Mouse (Mus musculus) cerebellum, adult 18-20 months (tissue): ENCODE results near the gene Abhd2.
A peak's percentile ranks its signal among the peaks of the same experiment; 100 is the strongest.
"Not testable (repeated sequence)": the region's sequence is repeated elsewhere in the genome, so short reads cannot be mapped to it uniquely, and the experiment has no call there.

Experiments
- DNase-seq, 2 experiments: peaks; one replicate each; pipeline ENCODE4 v3.0.0; 2021

Gene Abhd2

DNA sequence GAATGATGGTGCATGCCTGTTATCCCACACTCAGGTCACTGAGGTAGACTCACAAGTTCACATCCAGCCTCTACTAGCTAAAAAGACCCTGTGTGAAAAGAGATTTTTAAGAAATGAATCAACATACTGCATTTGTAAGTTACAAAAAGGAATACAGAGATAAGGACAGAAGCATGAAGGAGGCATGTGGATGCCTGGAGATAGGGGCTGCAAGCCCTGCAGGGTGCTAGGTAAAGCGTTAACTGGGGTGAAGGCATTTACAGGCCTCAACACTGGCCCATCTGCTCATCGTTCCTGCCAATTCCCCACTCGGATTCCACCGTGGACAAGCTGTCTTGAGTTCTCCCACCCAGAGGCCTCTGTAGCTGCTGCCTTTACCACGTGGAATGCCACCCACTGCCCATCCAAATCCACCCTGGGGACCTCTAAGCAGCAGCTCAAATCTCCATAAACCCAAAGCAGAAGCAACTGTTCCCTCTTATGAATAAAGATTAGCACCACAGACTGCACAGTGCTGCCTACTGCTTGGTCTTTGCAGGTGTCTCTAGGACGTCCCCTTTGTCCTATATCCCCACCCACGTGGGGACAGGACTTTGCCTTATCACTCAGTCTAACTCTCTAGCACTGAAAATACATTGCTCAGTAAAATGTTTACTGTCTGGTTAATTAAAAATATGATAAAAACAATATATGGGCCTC, 5.2 kb upstream of the Abhd2 start:
- no peak for DNase-seq

DNA sequence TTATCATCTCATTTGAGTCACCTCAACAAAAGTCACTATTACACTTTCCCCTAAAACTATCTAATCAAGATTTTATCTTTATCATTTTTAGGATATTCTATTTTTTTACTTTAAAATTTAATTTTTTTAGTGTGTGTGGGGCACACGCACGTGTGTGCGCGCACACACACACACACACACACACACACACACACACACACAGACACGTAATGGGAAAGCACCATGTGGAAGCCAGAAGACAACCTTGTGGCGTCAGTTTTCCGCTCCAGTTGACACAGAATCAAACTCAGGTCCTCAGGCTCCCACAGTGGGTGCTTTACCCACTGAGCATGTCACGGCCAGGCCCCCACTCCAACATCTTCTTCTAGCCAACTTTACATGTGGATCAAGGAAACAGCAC, 4.1 kb upstream of the Abhd2 start:
- DNase-seq, result no peak

DNA sequence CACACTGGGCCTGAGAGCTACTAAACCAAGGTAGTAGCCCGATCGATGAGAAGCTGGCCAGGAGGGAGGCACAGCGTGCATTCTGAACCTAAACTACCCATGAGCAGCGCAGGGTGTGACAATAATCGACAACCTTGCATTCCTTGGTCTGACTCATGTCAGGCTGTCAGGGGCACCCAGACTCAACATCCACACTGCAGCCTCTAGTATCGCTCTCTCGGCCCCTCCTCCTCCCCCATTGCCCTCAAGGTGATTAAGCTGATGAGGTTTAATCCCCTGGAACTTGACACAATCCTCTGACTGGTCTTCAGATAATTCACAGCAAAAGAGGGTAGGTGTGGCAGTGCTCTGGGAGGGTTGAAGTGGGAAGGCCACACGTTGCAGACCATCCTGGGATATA, 3.6 kb upstream of the Abhd2 start:
- no peak for DNase-seq

DNA sequence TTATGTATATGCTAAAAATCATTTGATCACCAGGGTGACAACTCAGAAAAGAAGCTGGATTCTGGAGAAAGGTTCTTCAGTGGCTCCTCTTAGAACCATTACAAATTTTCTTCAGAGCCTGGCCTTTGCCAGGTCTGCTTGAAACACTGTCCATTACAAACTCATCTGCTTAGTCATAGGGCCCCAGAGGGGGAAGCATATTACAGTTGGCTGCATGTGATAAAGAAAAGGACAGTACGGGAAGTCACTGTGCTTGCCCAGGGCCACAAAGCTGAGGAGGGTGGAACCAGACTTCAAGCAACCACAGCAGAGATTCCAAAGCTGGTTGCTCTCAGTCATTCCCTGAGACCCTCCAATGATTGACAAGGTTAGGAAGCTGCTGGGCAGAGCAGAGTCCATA, 3.1 kb upstream of the Abhd2 start:
- DNase-seq, result no peak

DNA sequence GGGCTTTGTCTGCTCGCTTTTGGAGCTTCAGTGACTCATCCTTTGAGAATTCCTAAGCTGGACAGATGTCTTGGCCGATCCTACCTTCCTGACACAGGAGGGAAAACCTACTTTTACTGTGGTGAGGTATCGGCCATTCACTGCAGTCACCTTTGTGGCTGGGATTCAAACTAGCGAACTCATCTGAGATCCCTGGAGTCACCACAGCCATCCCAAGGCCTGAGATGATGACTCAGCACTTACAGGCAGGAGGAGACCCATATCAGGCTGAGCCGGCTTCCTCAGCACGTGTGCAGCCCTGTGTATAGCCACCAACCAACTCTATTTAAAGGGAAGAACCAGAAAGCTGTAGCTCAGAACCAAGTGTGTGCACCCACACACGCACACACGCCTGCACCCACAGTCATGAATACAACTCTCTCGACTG, 2.0 kb upstream of the Abhd2 start:
- no peak for DNase-seq

DNA sequence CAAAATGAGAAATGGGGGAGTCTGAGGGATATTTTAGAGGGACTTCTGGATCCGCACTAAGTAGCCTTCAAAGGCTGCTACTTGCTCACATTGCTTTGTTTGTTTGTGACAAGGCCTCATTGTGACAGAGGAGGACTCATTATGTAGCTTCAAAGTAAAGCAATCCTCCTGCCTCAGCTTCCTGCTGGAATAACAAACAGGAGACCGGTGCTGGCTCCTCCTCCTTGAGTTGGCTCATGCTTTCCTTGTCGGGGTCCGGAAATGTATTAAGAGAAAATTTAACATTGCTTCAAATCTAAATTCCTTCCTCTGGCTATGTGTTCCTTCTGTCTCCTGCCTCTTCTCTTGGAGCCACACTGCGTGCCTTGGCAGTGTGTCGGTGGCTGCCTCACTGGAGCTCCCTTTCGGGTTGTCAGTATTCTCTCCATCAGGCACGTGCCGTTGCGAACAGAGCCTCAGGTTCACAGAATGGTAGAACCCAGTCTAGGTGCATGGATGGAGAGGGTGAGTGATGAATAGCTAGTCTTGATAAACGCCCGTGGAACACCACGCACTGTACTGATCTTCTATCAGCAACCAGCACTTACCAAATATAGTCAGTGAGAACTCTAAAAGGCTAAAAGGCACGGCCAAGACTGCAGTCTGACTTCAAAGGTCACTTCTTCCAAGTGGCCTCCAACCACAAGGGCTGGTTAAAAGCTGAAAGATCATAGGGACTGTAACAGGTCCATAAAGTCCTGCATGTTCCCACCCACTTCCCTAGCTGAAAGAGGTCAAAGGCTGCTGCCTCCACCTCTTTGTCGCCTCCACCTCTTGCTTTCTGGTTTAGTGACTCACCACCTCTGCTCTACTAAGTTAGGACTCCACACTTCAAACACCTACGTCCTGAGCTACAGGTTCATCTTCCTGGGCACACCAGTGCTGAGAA, 874 bp upstream of the Abhd2 start:
- DNase-seq, result no peak

DNA sequence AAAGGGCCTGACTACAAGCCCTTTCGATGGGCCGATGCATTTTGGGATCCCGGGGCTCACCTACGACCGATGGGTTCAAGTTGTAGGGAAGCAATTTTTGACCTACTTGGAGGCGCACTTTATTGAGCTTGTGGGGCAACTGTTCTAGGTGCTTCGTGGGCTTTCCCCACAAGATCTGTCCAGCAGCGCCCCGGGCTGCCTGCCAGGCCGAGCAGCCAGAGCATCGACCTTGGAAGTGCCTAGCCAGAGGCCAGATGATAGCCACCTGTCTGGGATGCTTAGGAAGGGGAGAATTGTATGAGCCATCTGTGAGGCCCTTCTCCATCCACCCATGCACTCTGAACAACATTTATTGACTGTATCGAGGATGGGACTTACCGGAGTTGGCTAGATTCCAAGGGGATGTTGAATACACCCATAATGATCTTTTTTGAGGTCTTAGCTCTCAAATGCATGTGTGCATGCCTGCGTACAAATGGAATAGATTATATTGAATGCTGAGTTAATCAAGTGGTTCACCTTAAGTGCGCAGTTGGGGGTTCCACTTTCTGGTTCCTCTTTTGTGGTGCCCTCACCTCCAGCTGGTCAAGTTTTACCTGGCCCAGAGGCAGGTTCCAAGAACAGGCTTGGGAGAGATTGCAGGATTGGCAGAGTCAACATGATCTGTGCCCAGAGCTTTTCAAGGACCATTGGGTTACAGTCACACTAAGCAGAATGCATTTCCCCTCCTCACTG, 906 bp downstream of the Abhd2 start:
- DNase-seq, result peak; percentile 51 to 71

DNA sequence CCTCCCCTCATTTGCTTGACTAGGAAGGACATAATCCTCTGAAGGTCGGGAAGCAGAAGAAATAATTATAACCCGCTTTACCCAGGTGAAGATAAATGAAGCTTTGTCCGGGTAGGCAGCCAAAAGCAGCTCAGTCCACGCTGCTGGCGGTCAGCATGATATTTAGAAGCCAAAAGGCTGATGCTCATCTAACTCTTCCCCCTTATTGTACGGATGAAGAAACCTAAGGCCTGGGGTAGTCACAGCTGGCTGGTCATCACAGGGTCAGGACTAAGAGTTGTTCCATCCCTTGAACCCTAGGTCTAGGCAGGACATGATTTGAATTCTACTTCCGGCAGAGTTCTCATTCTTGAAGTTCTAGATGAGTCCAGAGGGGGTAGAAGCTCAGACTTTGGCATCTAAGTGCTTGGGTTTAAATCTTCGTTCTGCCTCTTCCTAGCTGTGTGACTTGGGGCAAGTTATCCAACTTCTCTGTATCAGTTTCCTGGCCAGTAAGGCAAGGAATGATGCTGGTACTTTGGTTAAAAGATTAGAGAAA, 1.5 kb downstream of the Abhd2 start:
- DNase-seq, result no peak

DNA sequence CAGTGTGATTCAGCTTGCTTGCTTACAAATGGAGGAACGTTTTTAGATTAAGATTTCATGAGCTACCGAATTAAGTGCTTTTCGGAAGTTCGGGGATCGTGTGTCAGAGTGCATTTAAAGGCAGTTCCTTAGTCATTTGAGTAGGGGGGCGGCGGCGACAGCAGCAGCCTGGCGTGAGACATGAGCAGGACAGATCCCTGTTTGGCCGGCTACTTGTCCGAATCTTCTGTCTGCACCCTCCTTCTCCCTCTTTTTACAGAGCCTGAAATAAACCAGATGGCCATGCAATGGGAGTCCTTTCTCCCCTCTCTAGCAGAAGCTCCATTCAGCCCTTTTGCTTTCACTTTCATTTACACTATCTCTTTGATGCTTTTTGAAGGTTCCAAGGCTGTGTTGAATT, 2.3 kb downstream of the Abhd2 start:
- no peak for DNase-seq

DNA sequence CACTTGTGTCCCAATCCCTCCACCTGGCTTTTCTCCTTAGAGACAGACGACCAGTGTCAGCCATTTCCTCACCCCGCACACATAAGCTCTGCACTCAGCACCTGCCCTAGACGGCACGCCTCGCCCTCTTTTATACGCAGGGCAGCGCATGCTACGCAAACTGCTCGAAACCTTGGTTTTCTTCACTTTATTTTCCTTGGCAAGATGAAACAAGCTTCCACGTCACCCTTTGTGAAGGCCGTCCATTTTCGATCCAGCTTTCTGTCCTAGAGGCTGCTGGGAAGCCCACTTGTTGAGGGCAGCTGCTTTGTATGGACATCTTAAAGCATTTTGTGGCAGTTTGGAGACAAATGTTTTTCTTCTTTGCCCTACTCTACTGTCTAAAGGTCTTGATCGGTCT, 5.4 kb downstream of the Abhd2 start:
- no peak for DNase-seq

DNA sequence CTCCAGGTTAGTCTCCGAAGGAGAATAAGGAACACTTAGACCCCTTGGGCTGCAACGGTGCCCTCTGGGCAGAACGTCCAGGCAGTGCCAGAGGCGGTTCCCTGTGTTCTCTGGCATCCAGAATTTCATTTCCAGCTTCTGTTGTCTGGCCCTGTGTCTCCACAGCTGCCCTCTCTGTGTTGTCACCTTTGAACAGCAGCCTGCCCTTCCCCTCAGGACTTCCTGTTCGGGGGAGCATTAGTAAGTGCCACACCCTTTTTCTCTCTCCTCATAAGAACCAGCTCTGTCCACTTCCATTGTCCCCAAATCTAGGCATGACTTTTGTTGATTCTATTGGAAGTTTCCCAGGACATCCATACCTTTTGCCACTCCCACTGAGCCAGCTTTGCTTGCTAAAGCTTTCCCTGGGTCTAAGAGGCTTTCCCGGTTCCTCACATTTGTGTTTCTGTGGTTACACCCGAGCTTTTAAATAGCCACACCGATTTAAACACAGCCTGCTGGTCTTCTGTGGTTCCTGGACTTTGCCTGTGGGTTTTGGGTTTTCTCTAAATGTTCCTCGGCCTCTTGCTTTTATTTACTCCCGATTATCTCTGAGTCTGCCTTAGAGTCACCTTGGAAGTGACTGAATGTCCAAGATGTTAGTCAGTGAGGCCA, 6.5 kb downstream of the Abhd2 start:
- no peak for DNase-seq

DNA sequence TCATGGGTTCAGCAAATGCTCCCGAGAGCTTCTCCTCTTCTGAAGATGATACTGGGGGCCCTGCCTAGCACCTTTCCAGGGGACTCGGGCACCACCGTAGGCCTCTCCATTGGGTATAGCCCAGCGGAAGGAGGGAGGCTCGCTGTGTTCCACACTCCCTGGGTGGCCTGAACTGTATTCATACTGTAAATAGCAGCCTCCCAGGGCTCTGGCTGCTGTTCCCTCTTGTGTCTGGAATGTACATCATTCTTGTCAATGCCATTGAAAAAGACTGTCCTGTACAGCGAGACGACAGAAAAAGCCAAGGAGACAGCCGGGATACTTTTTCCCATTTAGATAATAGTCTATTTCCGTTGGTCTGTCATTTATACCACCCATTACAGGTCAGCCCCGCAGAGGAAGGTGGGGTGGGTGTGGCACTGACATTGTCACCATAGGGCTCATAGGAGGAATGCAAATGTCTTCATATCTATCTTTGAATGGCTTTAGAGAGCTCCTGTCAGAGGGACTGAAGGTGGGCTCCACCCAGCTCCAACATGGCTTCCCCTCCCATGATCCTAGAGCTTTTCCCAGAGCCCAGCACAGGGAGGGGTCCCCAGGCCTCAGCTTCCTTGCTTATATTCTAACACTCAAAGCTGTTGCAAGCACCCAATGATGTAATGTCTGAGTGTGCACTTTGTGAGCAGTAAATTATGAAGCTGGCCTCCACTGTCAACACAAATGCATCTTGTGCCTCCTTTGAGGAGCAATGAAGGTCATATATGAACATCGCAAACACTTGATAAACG, 10.1 kb downstream of the Abhd2 start:
- no peak for DNase-seq

DNA sequence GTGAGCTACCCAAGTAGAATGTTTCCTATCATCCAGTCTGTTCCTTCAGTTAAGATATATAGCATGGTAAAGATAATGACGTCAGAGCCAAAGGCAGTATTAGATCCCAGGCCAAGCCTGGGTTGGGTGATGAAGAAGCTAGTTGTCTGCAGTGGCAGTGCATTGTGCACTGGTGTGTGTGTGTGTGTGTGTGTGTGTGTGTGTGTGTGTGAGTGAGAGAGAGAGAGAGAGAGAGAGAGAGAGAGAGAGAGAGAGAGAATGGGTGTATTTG, 10.6 kb downstream of the Abhd2 start:
- DNase-seq, result not testable (repeated sequence)

DNA sequence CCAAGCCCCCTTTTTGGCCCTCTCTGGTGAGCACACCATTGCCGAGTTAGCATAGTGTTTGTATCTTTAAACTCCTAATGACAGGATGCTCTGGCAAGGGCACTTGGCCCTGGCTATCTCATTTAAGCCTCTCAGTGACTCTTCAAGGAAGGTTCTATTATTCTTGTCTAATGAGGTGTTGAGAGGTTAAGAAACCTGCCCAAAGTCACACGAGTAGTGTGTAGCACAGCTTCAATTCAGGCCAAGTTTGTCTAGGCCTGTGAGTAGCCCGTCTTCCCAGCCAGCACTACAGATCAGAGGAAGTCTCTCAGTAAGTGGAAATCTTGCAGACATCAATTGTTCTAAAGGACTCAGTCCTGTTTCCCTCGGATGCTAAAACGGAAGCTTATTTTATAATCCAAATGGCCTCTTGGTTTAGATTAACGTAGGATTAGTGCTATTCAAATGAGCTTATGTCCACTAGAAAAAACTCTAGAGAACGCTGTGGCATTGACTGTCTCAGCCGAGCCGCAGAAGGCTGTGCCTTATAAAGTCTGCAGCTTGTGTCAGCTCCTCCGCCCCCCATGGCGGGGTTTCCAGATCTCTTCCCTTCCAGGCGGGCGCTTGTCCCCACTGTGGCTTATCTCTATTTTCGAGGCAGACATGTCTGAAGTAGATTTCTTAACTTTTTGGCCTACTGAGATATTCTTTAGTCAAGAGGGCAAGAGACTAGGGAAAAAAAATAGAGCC, 11.3 kb downstream of the Abhd2 start:
- peak in 1 of 2 experiments; percentile 30 for DNase-seq

DNA sequence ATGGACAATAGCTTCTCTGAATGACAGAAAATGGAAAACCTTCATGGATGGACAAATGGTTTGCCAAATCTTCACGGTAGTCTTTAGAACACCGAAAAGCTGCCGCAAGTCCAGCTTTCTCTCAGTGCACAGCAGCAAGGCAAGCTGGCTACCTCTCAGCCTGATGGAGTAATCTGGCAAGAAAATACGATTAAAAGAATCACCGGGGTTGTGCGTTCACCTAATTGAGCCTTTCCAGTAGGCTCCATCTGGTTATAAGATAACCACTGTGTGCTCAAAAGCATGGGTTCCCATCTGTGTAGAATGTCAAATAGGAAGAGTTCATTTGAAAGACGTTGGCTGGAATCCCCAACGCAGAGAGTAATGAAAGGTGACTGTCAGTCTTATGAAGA, 11.9 kb downstream of the Abhd2 start:
- DNase-seq, result no peak

DNA sequence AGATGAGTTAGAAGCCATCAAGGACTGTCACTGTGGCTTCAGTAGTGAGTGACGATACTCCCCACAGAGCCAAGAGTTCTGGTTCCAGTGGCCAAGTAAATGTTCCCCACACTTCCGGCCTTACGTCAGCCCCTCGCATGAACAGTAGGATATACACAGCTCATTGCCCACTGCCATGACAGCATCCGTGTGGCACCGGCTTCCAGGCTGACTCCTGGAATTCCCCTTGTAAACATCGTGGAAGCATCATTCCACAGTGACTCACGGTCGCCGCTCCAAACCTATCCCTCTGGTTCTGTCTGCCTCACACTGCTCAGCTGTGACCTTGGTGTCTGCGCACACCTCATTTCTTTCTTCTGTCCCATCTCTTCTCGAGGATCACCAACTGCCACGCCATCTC, 12.4 kb downstream of the Abhd2 start:
- DNase-seq, result no peak

DNA sequence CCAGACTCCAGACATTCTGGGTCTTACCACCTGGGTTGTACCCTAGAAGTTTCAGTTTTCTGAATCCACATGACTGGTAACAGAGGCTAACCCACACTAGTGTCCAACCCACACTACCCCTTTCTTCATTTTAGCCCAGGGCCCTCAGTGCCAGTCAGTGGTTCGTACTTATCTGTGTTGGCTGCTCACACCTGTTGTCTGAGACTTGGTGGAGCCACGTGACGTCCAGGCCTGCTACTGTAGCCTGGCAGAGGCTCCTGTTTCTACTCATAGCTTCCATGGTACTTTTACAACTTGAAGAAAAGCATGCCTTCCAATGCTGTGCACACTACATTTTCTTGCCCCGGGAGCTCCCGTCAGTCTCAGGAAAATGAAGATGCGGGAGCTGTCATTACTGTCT, 14.2 kb downstream of the Abhd2 start:
- no peak for DNase-seq

DNA sequence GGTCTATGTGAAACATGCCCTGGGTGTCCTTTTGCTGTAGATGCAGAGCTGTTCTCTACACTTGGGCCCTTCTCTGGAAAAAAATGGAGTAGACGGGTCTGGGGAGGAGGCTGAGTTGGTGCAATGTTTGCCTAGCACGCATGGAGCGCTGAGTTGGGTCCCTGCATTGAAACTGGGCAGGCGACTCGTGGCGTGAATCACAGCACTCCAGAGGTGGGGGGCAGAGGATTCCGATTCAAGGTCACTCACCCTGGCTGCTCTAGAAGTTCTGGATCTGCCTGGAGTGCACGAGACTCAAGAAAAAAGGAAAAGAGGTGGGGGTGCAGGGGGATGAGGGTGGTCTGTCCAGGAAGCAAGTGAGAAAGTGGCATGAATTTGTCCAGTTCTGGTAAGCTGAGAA, 14.9 kb downstream of the Abhd2 start:
- DNase-seq, result no peak

DNA sequence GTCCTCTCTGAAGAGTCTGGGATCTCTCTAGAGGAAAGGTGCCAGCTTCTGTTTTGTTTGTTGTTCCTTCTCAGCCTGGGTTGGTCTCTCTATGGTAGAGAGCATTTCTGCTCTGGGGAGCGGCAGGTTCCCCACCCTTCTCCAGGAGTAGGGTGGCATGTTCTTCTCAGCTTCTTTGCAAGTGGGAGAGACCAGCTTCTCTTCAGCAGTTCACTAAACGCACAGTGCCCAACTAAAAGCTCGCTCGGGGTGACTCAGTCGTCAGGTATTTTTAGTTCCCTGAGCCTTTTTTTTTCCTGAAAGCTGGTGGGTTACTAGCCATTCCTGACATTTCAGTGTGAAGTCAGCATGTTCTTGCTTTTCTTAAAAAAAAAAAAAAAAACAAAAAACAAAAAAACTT, 15.4 kb downstream of the Abhd2 start:
- DNase-seq, result no peak

DNA sequence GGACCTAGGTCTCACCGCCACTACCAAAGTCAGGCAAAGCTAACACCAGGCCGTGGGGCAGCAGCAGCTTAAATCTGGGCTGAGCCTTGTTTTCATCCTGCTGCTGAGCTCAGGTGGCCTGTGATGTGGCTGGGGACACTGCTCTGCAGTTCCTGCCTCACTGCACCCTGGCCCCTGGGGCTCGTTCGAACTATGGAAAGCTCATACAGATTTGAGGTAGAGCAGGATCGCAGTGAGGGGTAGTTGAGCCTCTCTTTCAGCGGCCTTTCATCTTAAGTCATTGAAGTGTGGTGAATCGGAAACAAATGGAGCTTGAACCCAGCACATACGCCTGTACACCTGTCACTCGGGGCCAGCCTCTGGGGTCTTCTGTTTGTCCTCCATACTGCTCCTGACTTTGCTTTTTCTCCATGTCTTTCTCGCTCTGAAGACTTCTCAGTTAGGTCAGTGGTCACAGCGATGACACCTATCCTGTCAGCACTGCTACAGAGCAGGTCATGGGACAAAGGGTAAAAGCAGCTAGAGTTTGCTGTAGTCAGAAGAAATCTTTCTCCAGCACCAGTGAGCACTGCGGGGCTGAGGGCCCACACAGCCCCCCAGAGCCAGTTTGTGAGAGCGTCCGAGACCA, 20.7 kb downstream of the Abhd2 start:
- DNase-seq, result no peak

DNA sequence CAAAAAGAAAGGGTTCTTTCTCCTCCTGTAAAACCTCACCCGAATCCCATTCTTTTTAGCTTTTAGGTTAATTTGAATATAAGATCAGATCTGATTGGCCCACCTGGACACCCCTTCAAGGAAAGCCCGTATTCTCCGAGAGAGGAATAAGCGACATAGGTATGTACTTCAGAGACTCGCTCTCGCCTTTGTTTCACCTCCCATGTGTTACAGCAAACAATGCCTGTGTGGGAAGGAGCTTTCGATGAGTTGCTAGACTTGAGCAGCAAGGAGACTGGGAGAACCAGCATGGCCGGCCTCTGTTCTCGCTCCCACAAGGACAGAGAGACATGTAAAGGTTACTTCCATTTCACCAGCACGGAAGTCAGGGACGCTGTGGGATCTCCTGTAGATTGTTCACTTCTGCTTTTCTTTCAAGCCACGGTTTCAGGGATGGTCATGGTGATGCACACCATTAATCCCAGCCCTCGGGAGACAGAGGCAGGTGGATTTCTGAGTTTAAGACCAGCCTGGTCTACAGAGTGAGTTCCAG, 21.5 kb downstream of the Abhd2 start:
- DNase-seq, result no peak
